In genomic region chr3:84701964-84702363, GRCm38 (mm10) we compare ENCODE assay signal across 19 mouse cellular contexts. TPM values are rescaled to one million over a fixed set of nuclear protein-coding genes. Genes with fewer than 3 reads are reported as not detected.
DNase-seq lines count a peak whose midpoint lies in the region; ATAC-seq and TF ChIP-seq lines count a peak whose summit lies in the region.
"Had no signal": no experiment of that assay in that cellular context is flagged by ENCODE, and none has a peak within 500 bp of the region (broad histone marks: within the 10 kb centered on the region; RNA-seq: fewer than 3 reads in every experiment).

No protein-coding gene starts in this region.

- no peaks in the 10 kb centered on the region for H3K27me3 ChIP-seq in midbrain, embryonic 13.5 days
- no peaks in the 10 kb centered on the region for H3K27me3 ChIP-seq in midbrain, embryonic 14.5 days (ENCODE audit: control insufficient read depth, insufficient read depth, low read length)
- no peaks in the 10 kb centered on the region for H3K27me3 ChIP-seq in G1E (ENCODE audit: insufficient read depth, low read length)
- H3K27me3 ChIP-seq: embryonic facial prominence, embryonic 12.5 days; heart, embryonic 12.5 days; hindbrain, embryonic 15.5 days had no signal

- no peak overlapping the region for H3K27ac ChIP-seq in midbrain, embryonic 13.5 days
- H3K27ac ChIP-seq in midbrain, embryonic 14.5 days (replicated peaks; ENCODE audit: low read depth, low read length), result no peak overlapping the region
- H3K27ac ChIP-seq: embryonic facial prominence, embryonic 12.5 days; hindbrain, embryonic 15.5 days had no signal

- no peak overlapping the region for H3K4me3 ChIP-seq in midbrain, embryonic 13.5 days (replicated peaks)
- no peak overlapping the region for H3K4me3 ChIP-seq in midbrain, embryonic 14.5 days (replicated peaks; ENCODE audit: low read depth, low read length)
- peak overlapping the region; percentile 41; the same call in 1 of the 2 replicates for H3K4me3 ChIP-seq in G1E (ENCODE audit: low read depth, low read length)
- H3K4me3 ChIP-seq: embryonic facial prominence, embryonic 12.5 days; heart, embryonic 12.5 days; hindbrain, embryonic 15.5 days had no signal

- intact Hi-C loops in left cerebral cortex, postnatal 4 days (cut with DNase I), result no loop called here

- WGBS in midbrain, embryonic 13.5 days, result 82% methylated on average over 5 of the region's 5 CpGs
- 80% methylated on average over 5 of the region's 5 CpGs for WGBS in midbrain, embryonic 14.5 days

- ATAC-seq in midbrain, embryonic 13.5 days, result 0 out of 2 replicates have a peak, but pooled peaks have one; percentile 11
- no peak for ATAC-seq in midbrain, embryonic 14.5 days (ENCODE audit: low FRiP score, low TSS enrichment)
- ATAC-seq in G1E (ENCODE audit: extremely low read depth, insufficient number of reproducible peaks, low FRiP score, poor library complexity, severe bottlenecking), result no peak
- ATAC-seq: CD4-positive, CD25-positive, alpha-beta regulatory T cell, adult 4 months had no signal

- no peak overlapping the region for H3K9ac ChIP-seq in midbrain, embryonic 13.5 days (replicated peaks)
- no peak overlapping the region for H3K9ac ChIP-seq in midbrain, embryonic 14.5 days (replicated peaks; ENCODE audit: low read length)
- H3K9ac ChIP-seq: embryonic facial prominence, embryonic 12.5 days; forebrain, postnatal 0 days; heart, embryonic 12.5 days; hindbrain, embryonic 15.5 days had no signal

- no peaks in the 10 kb centered on the region for H3K36me3 ChIP-seq in midbrain, embryonic 13.5 days
- no peaks in the 10 kb centered on the region for H3K36me3 ChIP-seq in midbrain, embryonic 14.5 days (ENCODE audit: control insufficient read depth, insufficient read depth, low read length)
- H3K36me3 ChIP-seq in G1E (replicated peaks), result no peaks in the 10 kb centered on the region
- H3K36me3 ChIP-seq: embryonic facial prominence, embryonic 12.5 days; heart, embryonic 12.5 days; hindbrain, embryonic 15.5 days had no signal

- H3K4me2 ChIP-seq in midbrain, embryonic 13.5 days (replicated peaks), result no peak overlapping the region
- H3K4me2 ChIP-seq in midbrain, embryonic 14.5 days (ENCODE audit: low read length), result no peak overlapping the region
- H3K4me2 ChIP-seq: embryonic facial prominence, embryonic 12.5 days; heart, embryonic 12.5 days; hindbrain, embryonic 15.5 days had no signal

- no peak for TF ChIP-seq CTCF in G1E (IDR thresholded peaks at IDR 0.05; ENCODE audit: low read depth, low read length)

- H3K4me1 ChIP-seq in midbrain, embryonic 13.5 days (replicated peaks), result peaks cover 15% of the 10 kb centered on the region; the same call in 1 of the 2 replicates
- 0 out of 2 replicates have a peak, but pooled peaks cover 3% of the 10 kb centered on the region for H3K4me1 ChIP-seq in midbrain, embryonic 14.5 days (ENCODE audit: control insufficient read depth, insufficient read depth, low read length)
- H3K4me1 ChIP-seq in G1E (ENCODE audit: insufficient read depth, low read depth, low read length), result peaks cover 74% of the 10 kb centered on the region

- H3K9me3 ChIP-seq in midbrain, embryonic 13.5 days, result no peaks in the 10 kb centered on the region
- peaks cover under 1% of the 10 kb centered on the region; the same call in 1 of the 2 replicates for H3K9me3 ChIP-seq in midbrain, embryonic 14.5 days (ENCODE audit: control insufficient read depth, low read length)
- peaks cover under 1% of the 10 kb centered on the region for H3K9me3 ChIP-seq in G1E (replicated peaks)
- H3K9me3 ChIP-seq: embryonic facial prominence, embryonic 12.5 days; hindbrain, embryonic 15.5 days had no signal

- peak; percentile 21 to 36 for DNase-seq in cerebellum, postnatal 10 days
- DNase-seq in cerebellum, postnatal 36 days, result no peak
- peak; percentile 18 for DNase-seq in left cerebral cortex, postnatal 4 days
- no peak for DNase-seq in left cerebral cortex, adult 9 months (ENCODE audit: low spot score in 2 of 2)
- no peak for DNase-seq in midbrain, embryonic 14.5 days
- DNase-seq in G1E (ENCODE audit: low spot score), result no peak
- no peak for DNase-seq in thymus, postnatal 4 days
- DNase-seq: adrenal gland, adult 8-10 months; adrenal gland, postnatal 36 days; B cell, adult 2 months; cerebellum, adult 2 months; cerebellum, postnatal 14 days; gastrocnemius, postnatal 14 days had no signal

RNA-seq across cellular contexts. Expression of gene Tmem154, which starts 36.0 kb away (rescaled TPM):
- total RNA-seq in left cerebral cortex, postnatal 4 days (2021), result 1 to 10 TPM; 1.4 to 1.7 TPM
- 0.73 and 1.1 TPM in 2 replicates for polyA plus RNA-seq in midbrain, embryonic 13.5 days (2015; fragmentation: Nextera tagmentation; extraction: Ambion mirVana)
- 1.0 and 1.1 TPM in 2 replicates for polyA plus RNA-seq in midbrain, embryonic 14.5 days (2014; fragmentation: Nextera tagmentation; extraction: Ambion mirVana)
- 0.63 TPM in 1 of 2 replicates, not detected in the other for total RNA-seq in G1E (2014; fragmentation: Nextera tagmentation)
- 0.16 and 0.17 TPM in 2 replicates for total RNA-seq in G1E (2017)
- 0.03 and 0.09 TPM in 2 replicates for polyA plus RNA-seq in G1E (2012)

Comparison
In these comparisons a context has a peak if more than half of its experiments do, and no peak if none do; other contexts are left out.
1. DNase-seq: peak in cerebellum, postnatal 10 days (2 of 2) and left cerebral cortex, postnatal 4 days (single experiment); none in cerebellum, postnatal 36 days (0 of 2), left cerebral cortex, adult 9 months (0 of 2), midbrain, embryonic 14.5 days (single experiment), G1E (single experiment) and thymus, postnatal 4 days (single experiment).